Mouse (Mus musculus) ovary, postnatal 14 days (tissue): Measurements from ENCODE around the gene Wfdc15a.

Experiments
- DNase-seq: peaks from one replicate; pipeline ENCODE4 v3.0.0; 2022; ENCODE audit warnings: low spot score

Gene Wfdc15a

GRCm38 (mm10) chr2:164177831-164178230 is 22.1 kb downstream of the Wfdc15a start:
- DNase-seq = no peak

- DNase-seq = no peak
Measured at GRCm38 (mm10) chr2:164175850-164176249, 24.1 kb downstream of the Wfdc15a start.

- DNase-seq = no peak
Measured at GRCm38 (mm10) chr2:164174649-164175395, 25.1 kb downstream of the Wfdc15a start.

- no peak for DNase-seq
Measured at GRCm38 (mm10) chr2:164173394-164173793, 26.5 kb downstream of the Wfdc15a start.

GRCm38 (mm10) chr2:164170902-164171301 is 29.0 kb downstream of the Wfdc15a start, which contains the start of gene Kcns1:
Gene Kcns1, minus strand, starts transcription at chr2:164171113.
- DNase-seq = no peak

- DNase-seq = no peak
Measured at GRCm38 (mm10) chr2:164170326-164170725, 29.6 kb downstream of the Wfdc15a start.

GRCm38 (mm10) chr2:164168571-164168946 is 31.4 kb downstream of the Wfdc15a start:
- no peak for DNase-seq

GRCm38 (mm10) chr2:164167752-164168570 is 32.0 kb downstream of the Wfdc15a start:
- no peak for DNase-seq

- no peak for DNase-seq
Measured at GRCm38 (mm10) chr2:164164941-164165340, 35.0 kb downstream of the Wfdc15a start.

GRCm38 (mm10) chr2:164161515-164162055 is 38.3 kb downstream of the Wfdc15a start:
- DNase-seq = no peak

- DNase-seq = no peak
Measured at GRCm38 (mm10) chr2:164158838-164159237, 41.1 kb downstream of the Wfdc15a start.

GRCm38 (mm10) chr2:164156158-164156557 is 43.8 kb downstream of the Wfdc15a start:
- no peak for DNase-seq

- no peak for DNase-seq
Measured at GRCm38 (mm10) chr2:164154007-164154406, 45.9 kb downstream of the Wfdc15a start.

- no peak for DNase-seq
Measured at GRCm38 (mm10) chr2:164152341-164152740, 47.6 kb downstream of the Wfdc15a start.

- no peak for DNase-seq
Measured at GRCm38 (mm10) chr2:164150086-164150760, 49.7 kb downstream of the Wfdc15a start.
